Mouse (Mus musculus) CH12F3 (cell line): ENCODE data around the gene Esx1.

Experiments used
- in situ Hi-C: fragments of 300-500 bp; cut with MboI; formaldehyde crosslinking; loops from 2 replicates; pipeline ENCODE4 v1.14.3; 2020; ENCODE audit warnings: low sequenced_read_pairs

The Esx1 gene

GRCm38 (mm10) chrX:137121718-137122117 lies at the start of gene Esx1:
TSS of gene Esx1 (minus strand) at chrX:137122083.
- in situ Hi-C loops: no loop called here

GRCm38 (mm10) chrX:137170021-137170420 lies 48.1 kb upstream of the Esx1 start:
- in situ Hi-C loops: no loop called here

- in situ Hi-C loops: no loop called here
Observed at GRCm38 (mm10) chrX:137167658-137168057, 45.8 kb upstream of the Esx1 start.

- in situ Hi-C loops: no loop called here
Observed at GRCm38 (mm10) chrX:137165621-137166020, 43.7 kb upstream of the Esx1 start.

- in situ Hi-C loops: no loop called here
Observed at GRCm38 (mm10) chrX:137162700-137163099, 40.8 kb upstream of the Esx1 start.

GRCm38 (mm10) chrX:137160971-137161370 lies 39.1 kb upstream of the Esx1 start:
- in situ Hi-C loops: no loop called here

GRCm38 (mm10) chrX:137149050-137149449 lies 27.2 kb upstream of the Esx1 start:
- in situ Hi-C loops: no loop called here

GRCm38 (mm10) chrX:137144674-137145073 lies 22.8 kb upstream of the Esx1 start:
- in situ Hi-C loops: no loop called here

- in situ Hi-C loops: no loop called here
Observed at GRCm38 (mm10) chrX:137143726-137144125, 21.8 kb upstream of the Esx1 start.

GRCm38 (mm10) chrX:137142546-137142945 lies 20.7 kb upstream of the Esx1 start:
- in situ Hi-C loops: no loop called here

GRCm38 (mm10) chrX:137141669-137142068 lies 19.8 kb upstream of the Esx1 start:
- in situ Hi-C loops: no loop called here

- in situ Hi-C loops: no loop called here
Observed at GRCm38 (mm10) chrX:137127542-137127941, 5.7 kb upstream of the Esx1 start.

- in situ Hi-C loops: no loop called here
Observed at GRCm38 (mm10) chrX:137119675-137120423, 2.0 kb downstream of the Esx1 start.

- in situ Hi-C loops: no loop called here
Observed at GRCm38 (mm10) chrX:137118097-137118746, 3.7 kb downstream of the Esx1 start.

GRCm38 (mm10) chrX:137106498-137106897 lies 15.4 kb downstream of the Esx1 start:
- in situ Hi-C loops: no loop called here

GRCm38 (mm10) chrX:137104531-137104930 lies 17.4 kb downstream of the Esx1 start:
- in situ Hi-C loops: no loop called here
